Mouse (Mus musculus) hindlimb bud, embryonic 11.5 days (tissue): ENCODE data around the gene 1700001J03Rik.
A peak's percentile ranks its signal among the peaks of the same experiment; 100 is the strongest.
"Not testable (repeated sequence)": the region's sequence is repeated elsewhere in the genome, so short reads cannot be mapped to it uniquely, and the experiment has no call there.

Experiments used
- DNase-seq: peaks from one replicate; pipeline ENCODE4 v3.0.0-alpha.2; 2012; ENCODE audit warnings: low read depth, low spot score; ENCODE audit errors: extremely low spot score

1700001J03Rik gene

GRCm38 (mm10) chr5:146185204-146185603 lies at the start of gene 1700001J03Rik:
1700001J03Rik (minus strand) TSS chr5:146185304.
- DNase-seq = not testable (repeated sequence)

- DNase-seq = no peak
Measured at GRCm38 (mm10) chr5:146234336-146234735, 49.2 kb upstream of the 1700001J03Rik start.

GRCm38 (mm10) chr5:146232816-146233215 lies 47.7 kb upstream of the 1700001J03Rik start:
- DNase-seq = no peak

- DNase-seq = no peak
Measured at GRCm38 (mm10) chr5:146232056-146232675, 47.1 kb upstream of the 1700001J03Rik start.

- DNase-seq = no peak
Measured at GRCm38 (mm10) chr5:146231655-146231996, 46.5 kb upstream of the 1700001J03Rik start.

GRCm38 (mm10) chr5:146230864-146231654 lies 46.0 kb upstream of the 1700001J03Rik start, which contains the start of gene Cdk8:
Cdk8 (plus strand) TSS chr5:146231230.
- peak; percentile 60 for DNase-seq

- DNase-seq = no peak
Measured at GRCm38 (mm10) chr5:146229869-146230650, 45.0 kb upstream of the 1700001J03Rik start.

GRCm38 (mm10) chr5:146227496-146227895 lies 42.4 kb upstream of the 1700001J03Rik start:
- no peak for DNase-seq

- DNase-seq = no peak
Measured at GRCm38 (mm10) chr5:146223786-146224185, 38.7 kb upstream of the 1700001J03Rik start.

GRCm38 (mm10) chr5:146221722-146222121 lies 36.6 kb upstream of the 1700001J03Rik start:
- no peak for DNase-seq

GRCm38 (mm10) chr5:146220879-146221714 lies 36.0 kb upstream of the 1700001J03Rik start, which contains the start of gene Rnf6:
Rnf6 (minus strand) TSS chr5:146221555.
- DNase-seq = peak; percentile 80

- DNase-seq = no peak
Measured at GRCm38 (mm10) chr5:146220501-146220878, 35.4 kb upstream of the 1700001J03Rik start.

- no peak for DNase-seq
Measured at GRCm38 (mm10) chr5:146205537-146205936, 20.4 kb upstream of the 1700001J03Rik start.

- DNase-seq = no peak
Measured at GRCm38 (mm10) chr5:146203921-146204320, 18.8 kb upstream of the 1700001J03Rik start.

- DNase-seq = no peak
Measured at GRCm38 (mm10) chr5:146200580-146200979, 15.5 kb upstream of the 1700001J03Rik start.

- DNase-seq = no peak
Measured at GRCm38 (mm10) chr5:146199540-146199939, 14.4 kb upstream of the 1700001J03Rik start.

GRCm38 (mm10) chr5:146199073-146199472 lies 14.0 kb upstream of the 1700001J03Rik start:
- DNase-seq = no peak

GRCm38 (mm10) chr5:146193360-146193759 lies 8.3 kb upstream of the 1700001J03Rik start:
- no peak for DNase-seq

- no peak for DNase-seq
Measured at GRCm38 (mm10) chr5:146190501-146191269, 5.6 kb upstream of the 1700001J03Rik start.

GRCm38 (mm10) chr5:146190093-146190492 lies 5.0 kb upstream of the 1700001J03Rik start:
- DNase-seq = no peak
